Mouse (Mus musculus) MEL-GATA-1-ER (cell line): ENCODE measurements at regions not wholly inside any gene's neighbourhood (a gene's known extent, or its start where the extent isn't known, plus 50 kb on each side); places are given as distances from the start of the nearest gene placed in this dataset.

Experiments
- DNase-seq: peaks from one replicate; pipeline ENCODE4 v3.0.0-alpha.2; 2012; ENCODE audit warnings: low read depth; ENCODE audit errors: extremely low read depth

GRCm38 (mm10) chr15:59206636-59207035, 317.5 kb downstream of the Gm49356 start:
- no peak for DNase-seq

DNA sequence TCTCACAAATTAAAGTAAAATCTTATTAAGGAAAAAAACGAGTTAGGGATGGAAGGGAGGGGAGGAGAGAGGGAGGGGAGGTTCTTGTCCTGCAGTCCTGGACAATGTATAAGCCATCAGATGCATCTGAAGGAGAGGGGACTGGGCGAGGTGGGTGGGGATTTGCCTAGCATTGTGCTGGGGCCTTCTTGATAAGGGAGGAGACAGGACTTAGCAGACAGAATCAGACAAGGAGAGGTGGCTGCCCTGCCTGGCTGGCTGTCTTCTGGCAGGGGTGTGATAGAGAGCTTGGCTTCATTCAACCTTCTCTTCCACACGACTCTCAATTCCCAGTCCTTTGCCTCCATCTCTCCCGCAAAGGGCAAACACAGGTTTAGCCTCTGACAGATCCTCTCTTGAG, 318.9 kb downstream of the Gm49356 start:
- no peak for DNase-seq

DNA sequence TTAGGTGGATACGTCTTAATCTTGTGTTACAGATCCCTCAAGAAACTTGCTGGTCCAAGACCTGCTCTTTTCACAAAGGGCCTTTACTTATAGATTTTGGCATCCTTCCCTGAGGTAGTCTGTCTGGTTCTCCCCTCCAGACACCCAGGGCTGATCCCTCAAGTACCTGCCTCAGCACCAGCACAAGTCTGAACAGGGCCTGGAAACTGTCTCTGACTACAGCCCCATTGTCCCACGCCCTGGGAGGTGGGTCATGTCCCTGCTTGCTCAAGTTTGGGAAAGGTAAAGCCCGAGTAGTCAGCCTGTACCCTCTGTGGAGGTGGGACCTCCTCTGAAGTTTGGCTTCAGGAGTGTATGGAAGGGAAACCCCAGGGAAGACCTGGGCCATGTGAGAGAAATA, 323.3 kb downstream of the Gm49356 start:
- DNase-seq, result no peak

DNA sequence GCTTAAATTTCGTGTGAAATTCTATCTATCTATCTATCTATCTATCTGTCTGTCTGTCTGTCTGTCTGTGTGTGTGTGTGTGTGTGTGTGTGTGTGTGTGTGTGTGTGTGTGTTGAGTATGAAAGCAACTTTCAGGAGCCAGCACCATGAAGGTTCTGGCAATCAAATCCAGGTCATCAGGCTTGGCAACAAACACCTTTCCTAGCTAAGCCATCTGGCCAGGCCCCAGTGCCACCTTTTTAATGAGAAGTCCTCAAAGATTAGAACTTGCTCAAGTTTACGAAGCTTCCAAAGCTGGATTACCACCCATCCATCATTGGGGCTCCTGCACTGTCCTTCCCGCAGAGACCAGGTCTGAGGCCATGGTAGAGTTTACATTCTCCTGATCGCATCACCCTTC, 325.0 kb downstream of the Gm49356 start:
- DNase-seq, result no peak

- DNase-seq, result no peak
Observed at GRCm38 (mm10) chr15:59215239-59215638, 326.1 kb downstream of the Gm49356 start.

GRCm38 (mm10) chr15:59217481-59217880, 328.4 kb downstream of the Gm49356 start:
- no peak for DNase-seq

GRCm38 (mm10) chr15:59218916-59219315, 329.8 kb downstream of the Gm49356 start:
- DNase-seq, result no peak

DNA sequence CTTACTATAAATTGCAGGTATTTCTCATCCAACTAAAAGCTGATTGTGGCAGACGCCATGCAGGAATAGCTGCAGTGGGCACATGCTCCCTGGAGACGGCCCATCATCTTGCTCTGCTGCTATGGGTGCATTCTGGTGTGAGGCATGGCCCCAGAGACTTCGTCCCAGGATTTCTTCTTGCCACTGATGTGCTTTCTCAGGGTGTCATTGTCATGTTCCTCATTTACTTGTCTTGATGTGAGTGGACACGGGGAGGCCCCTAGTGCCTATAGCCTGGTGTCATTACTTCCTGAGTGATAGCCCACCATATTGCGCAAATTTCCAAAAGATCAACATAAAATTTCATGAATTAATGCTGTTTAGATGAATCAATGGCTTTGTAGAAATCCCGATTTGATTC, 336.5 kb downstream of the Gm49356 start:
- DNase-seq, result no peak

GRCm38 (mm10) chr15:59227293-59227692, 338.2 kb downstream of the Gm49356 start:
- DNase-seq, result no peak

DNA sequence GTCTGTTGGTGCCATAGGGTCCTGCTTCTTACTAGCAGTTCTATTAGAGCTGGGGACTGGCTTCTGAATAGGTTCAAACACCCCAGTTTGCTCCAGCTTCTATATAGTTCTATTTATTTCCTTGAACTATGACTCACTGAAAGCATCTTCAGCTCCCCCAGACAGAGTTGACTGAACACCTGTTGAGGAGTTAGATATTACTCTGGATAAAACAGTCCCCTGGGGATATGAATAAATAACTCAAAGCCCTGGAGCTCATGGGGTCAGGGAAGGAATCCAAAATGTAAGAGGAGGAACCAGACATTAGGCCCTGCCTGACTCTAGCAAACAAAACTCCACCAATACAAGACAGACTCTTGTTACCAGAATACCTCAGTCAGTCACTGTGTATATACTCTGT, 341.4 kb downstream of the Gm49356 start:
- no peak for DNase-seq

GRCm38 (mm10) chr15:59231703-59232102, 342.6 kb downstream of the Gm49356 start:
- no peak for DNase-seq

DNA sequence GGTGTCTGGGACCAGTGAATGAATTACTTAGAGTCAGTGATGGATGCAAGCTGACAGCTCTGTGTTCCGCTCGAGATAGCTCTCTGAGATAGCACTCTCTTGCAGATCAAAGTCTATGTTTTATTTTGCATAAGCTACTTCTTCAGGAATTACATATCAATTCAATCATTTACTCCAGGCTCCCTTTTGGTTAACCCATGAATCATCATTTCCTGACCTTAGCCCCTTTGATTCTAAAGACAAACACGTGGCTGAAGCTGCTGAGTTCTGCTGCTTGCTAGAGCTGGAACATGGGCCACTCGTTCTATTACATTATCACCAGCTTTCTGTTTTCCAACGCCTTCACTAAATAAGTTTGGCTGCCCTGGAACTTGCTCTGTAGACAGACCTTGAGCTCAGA, 343.2 kb downstream of the Gm49356 start:
- DNase-seq, result no peak

GRCm38 (mm10) chr15:59237446-59238161, 348.5 kb downstream of the Gm49356 start:
- no peak for DNase-seq

- no peak for DNase-seq
Observed at GRCm38 (mm10) chr15:59241752-59242151, 352.7 kb downstream of the Gm49356 start.

DNA sequence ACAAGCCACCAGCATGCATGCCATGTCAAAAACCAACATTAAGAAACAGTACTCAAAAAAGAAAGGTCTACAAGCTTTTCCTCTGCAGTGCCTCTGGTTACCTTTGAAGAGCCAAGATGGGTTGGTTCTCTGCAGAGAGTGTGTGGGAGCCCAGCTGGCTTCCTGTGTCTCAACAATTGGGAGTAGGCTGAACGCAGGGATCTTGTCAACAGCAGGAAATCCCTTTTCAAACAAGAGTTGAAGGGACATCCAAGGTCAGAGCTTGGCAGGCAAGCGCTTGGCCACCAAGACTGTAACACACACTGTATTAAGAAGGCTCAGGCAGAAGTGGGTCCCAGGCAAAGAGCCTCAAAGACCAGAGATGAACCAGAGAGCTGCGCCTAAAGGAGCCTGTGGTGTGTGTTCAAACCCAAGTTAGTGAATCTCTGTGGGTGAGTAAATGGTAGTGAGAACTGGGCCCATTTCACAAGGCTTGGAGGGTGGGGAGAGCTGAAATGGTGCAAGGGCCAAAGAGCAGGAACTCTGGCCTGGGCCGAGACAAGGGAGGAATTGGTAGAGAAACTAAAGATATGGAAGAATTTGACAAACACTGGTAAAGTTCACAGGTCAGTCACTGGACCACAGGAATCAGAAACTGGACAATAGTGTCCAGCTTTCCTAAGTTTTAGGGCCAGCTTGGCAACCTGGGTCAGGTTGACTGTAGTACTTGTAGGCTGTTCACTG, 357.0 kb downstream of the Gm49356 start:
- DNase-seq, result no peak

GRCm38 (mm10) chr15:59248477-59249260, 359.6 kb downstream of the Gm49356 start:
- DNase-seq, result no peak

GRCm38 (mm10) chr15:59261380-59261779, 372.3 kb downstream of the Gm49356 start:
- no peak for DNase-seq

DNA sequence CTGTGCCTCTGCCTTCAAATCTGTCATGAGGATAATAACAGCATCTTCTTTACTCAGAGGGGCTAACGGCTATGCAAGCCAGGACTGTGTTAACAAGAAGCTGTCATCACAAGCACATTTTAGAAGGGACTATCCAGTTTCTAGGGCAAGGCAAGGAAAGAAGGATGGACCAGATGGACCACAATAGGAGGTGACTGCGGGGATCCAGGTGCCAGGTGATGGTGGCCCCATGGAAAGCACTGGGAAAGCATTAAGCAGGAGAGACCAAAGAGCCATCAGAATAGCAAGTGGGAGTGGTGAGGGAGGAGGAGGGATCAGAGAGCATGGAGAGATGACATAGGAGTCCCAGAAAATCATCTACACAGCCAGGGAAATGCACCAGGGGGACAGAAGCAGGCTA, 373.3 kb downstream of the Gm49356 start:
- no peak for DNase-seq

GRCm38 (mm10) chr15:59263433-59264328, 374.6 kb downstream of the Gm49356 start:
- DNase-seq, result peak; percentile 91
